Comparison of ENCODE assay signal across 8 mouse cellular contexts in the genomic region with DNA sequence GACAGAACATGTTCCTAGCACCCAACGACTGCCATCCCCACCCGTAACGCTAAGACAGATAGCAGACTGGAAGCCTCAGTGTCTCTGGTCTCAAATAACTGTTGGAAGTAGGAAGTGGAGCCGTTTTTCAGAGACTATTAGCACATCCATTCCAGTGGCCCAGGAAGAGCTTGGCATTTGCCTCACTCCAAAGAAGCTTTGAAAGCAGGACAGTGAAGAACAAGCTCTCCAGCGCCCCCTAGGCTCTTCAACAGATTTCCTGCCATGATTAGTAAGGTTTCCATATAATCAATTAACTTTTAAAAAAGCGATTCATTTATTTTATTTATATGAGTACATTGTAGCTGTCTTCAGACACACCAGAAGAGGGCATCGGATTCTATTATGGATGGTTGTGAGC. TPM values are rescaled to one million over a fixed set of nuclear protein-coding genes. Genes with fewer than 3 reads are reported as not detected.
DNase-seq lines count a peak whose midpoint lies in the region; ATAC-seq and TF ChIP-seq lines count a peak whose summit lies in the region.

No protein-coding gene starts in this region.

- H3K9ac ChIP-seq in liver, adult 2 months (ENCODE audit: low read depth, low read length), result no peak overlapping the region
- H3K9ac ChIP-seq in liver, embryonic 11.5 days (ENCODE audit: low read depth, low read length), result no peak overlapping the region
- H3K9ac ChIP-seq in liver, postnatal 0 days (replicated peaks), result no peak overlapping the region

- no peaks in the 10 kb centered on the region for H3K27me3 ChIP-seq in liver, adult 2 months (ENCODE audit: control insufficient read depth, insufficient read depth, low read length)
- H3K27me3 ChIP-seq in liver, embryonic 11.5 days (replicated peaks; ENCODE audit: control insufficient read depth, insufficient read depth, low read length), result no peaks in the 10 kb centered on the region
- no peaks in the 10 kb centered on the region for H3K27me3 ChIP-seq in liver, postnatal 0 days (ENCODE audit: insufficient read depth, low read length)

- H3K9me3 ChIP-seq in liver, embryonic 11.5 days (ENCODE audit: control insufficient read depth, low read length), result no peaks in the 10 kb centered on the region
- no peaks in the 10 kb centered on the region for H3K9me3 ChIP-seq in liver, postnatal 0 days (ENCODE audit: low read length)

- no peak for TF ChIP-seq POLR2A in liver, adult 2 months (IDR thresholded peaks at IDR 0.05; ENCODE audit: extremely low read depth, insufficient read depth, low read length)

- H3K4me1 ChIP-seq in liver, adult 2 months (ENCODE audit: control insufficient read depth, insufficient read depth, low read length), result no peaks in the 10 kb centered on the region
- H3K4me1 ChIP-seq in liver, embryonic 11.5 days (replicated peaks; ENCODE audit: control insufficient read depth, insufficient read depth, low read length), result no peaks in the 10 kb centered on the region
- H3K4me1 ChIP-seq in liver, postnatal 0 days (ENCODE audit: insufficient read depth), result no peaks in the 10 kb centered on the region; the same call in 1 of the 2 replicates

- WGBS in liver, adult 2 months, result 58% methylated on average over 7 of the region's 7 CpGs
- WGBS in liver, embryonic 11.5 days, result 33% methylated on average over 7 of the region's 7 CpGs
- WGBS in liver, postnatal 0 days (ENCODE audit: insufficient replicate concordance), result 37% methylated on average over 7 of the region's 7 CpGs

- DNase-seq in adrenal gland, adult (ENCODE audit: inconsistent age in 2 of 2, low spot score in 1 of 2), result peak; percentile 21 to 76
- no peak for DNase-seq in adrenal gland, adult 8-10 months
- DNase-seq in liver, adult 2 months (ENCODE audit: extremely low read depth, low read depth, low spot score), result peak; percentile 34
- no peak for DNase-seq in liver, embryonic 11.5 days (ENCODE audit: low spot score)
- peak; percentile 36 for DNase-seq in c-Kit-positive CD71-negative TER-119-negative erythroid progenitor cells, embryonic 14.5 days (ENCODE audit: low read depth)
- DNase-seq in liver, postnatal 0 days, result peak; percentile 24
- no peak for DNase-seq in layer of hippocampus, postnatal 14 days (ENCODE audit: low spot score in 2 of 2)

- no peak for ATAC-seq in liver, embryonic 11.5 days (replicated peaks; ENCODE audit: low FRiP score)
- no peak for ATAC-seq in liver, postnatal 0 days
- ATAC-seq in monocyte, adult 5-6 weeks (replicated peaks; ENCODE audit: insufficient number of reproducible peaks, low FRiP score, low TSS enrichment, poor library complexity, severe bottlenecking), result no peak

- H3K79me2 ChIP-seq in liver, adult 2 months (ENCODE audit: control insufficient read depth, insufficient read depth, low read length), result no peaks in the 10 kb centered on the region

- no peak for TF ChIP-seq EP300 in liver, postnatal 0 days (IDR thresholded peaks at IDR 0.05; ENCODE audit: low read depth)

- H3K4me2 ChIP-seq in liver, embryonic 11.5 days, result no peak overlapping the region
- no peak overlapping the region for H3K4me2 ChIP-seq in liver, postnatal 0 days (ENCODE audit: low read depth, low read length)

- no peak for TF ChIP-seq CTCF in liver, adult 2 months (IDR thresholded peaks at IDR 0.05; ENCODE audit: low read depth, low read length)
- peak; percentile 51 for TF ChIP-seq CTCF in liver, postnatal 0 days (IDR thresholded peaks at IDR 0.05; ENCODE audit: low read depth)

- no peaks in the 10 kb centered on the region for H3K36me3 ChIP-seq in liver, adult 2 months (ENCODE audit: control insufficient read depth, insufficient read depth, low read length)
- H3K36me3 ChIP-seq in liver, embryonic 11.5 days (ENCODE audit: control insufficient read depth, insufficient read depth, low read length), result no peaks in the 10 kb centered on the region
- H3K36me3 ChIP-seq in liver, postnatal 0 days (replicated peaks; ENCODE audit: insufficient read depth, low read length), result no peaks in the 10 kb centered on the region

- H3K27ac ChIP-seq in liver, adult 2 months (replicated peaks; ENCODE audit: insufficient read depth, low read depth, low read length), result no peak overlapping the region
- H3K27ac ChIP-seq in liver, embryonic 11.5 days (ENCODE audit: low read depth, low read length), result no peak overlapping the region
- no peak overlapping the region for H3K27ac ChIP-seq in liver, postnatal 0 days (ENCODE audit: low read depth)

- H3K4me3 ChIP-seq in liver, adult 2 months (ENCODE audit: insufficient read depth, low read depth, low read length), result no peak overlapping the region
- no peak overlapping the region for H3K4me3 ChIP-seq in liver, embryonic 11.5 days (ENCODE audit: low read depth, low read length)
- H3K4me3 ChIP-seq in liver, postnatal 0 days (ENCODE audit: low read depth, low read length), result no peak overlapping the region

RNA-seq across cellular contexts. Expression of gene Gfod1, which starts 28.6 kb away (rescaled TPM):
- 10 to 100 TPM in 1 of 4 experiments, 1 to 10 TPM in 3; 8.1 to 10.0 (median 9.0) TPM for total RNA-seq in adrenal gland, adult 8-10 months (2022)
- total RNA-seq in liver, adult 2 months (2014; rRNA removed), result 0.74 and 1.0 TPM in 2 replicates
- polyA plus RNA-seq in liver, adult 2 months (2012; rRNA removed), result 0.61 and 1.0 TPM in 2 replicates
- polyA plus RNA-seq in liver, embryonic 11.5 days (2014; fragmentation: Nextera tagmentation; extraction: Ambion mirVana), result 0.37 and 0.42 TPM in 2 replicates
- polyA plus RNA-seq in liver, postnatal 0 days (2015; fragmentation: Nextera tagmentation; extraction: Ambion mirVana), result 0.58 and 0.81 TPM in 2 replicates
- total RNA-seq in monocyte, adult 5-6 weeks (2017), result 19.6 to 26.1 TPM (median 20.8 TPM) in 3 replicates
- total RNA-seq in layer of hippocampus, postnatal 14 days (2021), result 10 to 100 TPM; 58.3 to 59.2 TPM

RNA-seq across cellular contexts. Expression of gene Sirt5, which starts 32.7 kb away (rescaled TPM):
- 10 to 100 TPM; 23.6 to 29.9 (median 28.8) TPM for total RNA-seq in adrenal gland, adult 8-10 months (2022)
- total RNA-seq in liver, adult 2 months (2014; rRNA removed), result 16.9 and 21.6 TPM in 2 replicates
- polyA plus RNA-seq in liver, adult 2 months (2012; rRNA removed), result 7.4 and 8.7 TPM in 2 replicates
- 12.9 and 13.7 TPM in 2 replicates for polyA plus RNA-seq in liver, embryonic 11.5 days (2014; fragmentation: Nextera tagmentation; extraction: Ambion mirVana)
- polyA plus RNA-seq in liver, postnatal 0 days (2015; fragmentation: Nextera tagmentation; extraction: Ambion mirVana), result 8.8 and 8.9 TPM in 2 replicates
- total RNA-seq in monocyte, adult 5-6 weeks (2017), result 5.7 to 7.8 TPM (median 6.5 TPM) in 3 replicates
- total RNA-seq in layer of hippocampus, postnatal 14 days (2021), result 10 to 100 TPM; 16.6 to 24.6 TPM

Comparison
In these comparisons a context has a peak if more than half of its experiments do, and no peak if none do; other contexts are left out.
1. DNase-seq: peak in adrenal gland, adult (2 of 2), liver, adult 2 months (single experiment), c-Kit-positive CD71-negative TER-119-negative erythroid progenitor cells, embryonic 14.5 days (single experiment) and liver, postnatal 0 days (single experiment); none in adrenal gland, adult 8-10 months (single experiment), liver, embryonic 11.5 days (single experiment) and layer of hippocampus, postnatal 14 days (0 of 2).